Mouse (Mus musculus) heart, embryonic 14.5 days (tissue): ENCODE measurements at regions not wholly inside any gene's neighbourhood (a gene's known extent, or its start where the extent isn't known, plus 50 kb on each side); places are given as distances from the start of the nearest gene placed in this dataset.

Source experiments
- ATAC-seq: fragments of 200-750 bp; cut with Nextera tagmentation; 2 replicates; pipeline ENCODE4 v1.8.0; 2017; ENCODE audit warnings: low read depth, moderate TSS enrichment; ENCODE audit not compliant: insufficient number of reproducible peaks, insufficient read depth, low FRiP score
- H3K27ac ChIP-seq, 2 experiments: fragments of 200-500 bp in 1 of 2; fragments of 300-500 bp in 1 of 2; sonication (generic) in 1 of 2; replicated peaks in 1 of 2; 2 replicates each; pipeline ENCODE4 v1.5.1; 2012 to 2014; ENCODE audit warnings: low read depth in 2 of 2, low read length in 2 of 2, control low read depth in 1 of 2, mild to moderate bottlenecking in 1 of 2, mixed read lengths in 1 of 2; ENCODE audit not compliant: control insufficient read depth in 1 of 2, insufficient read depth in 1 of 2
- H3K27me3 ChIP-seq: fragments of 300-500 bp; sonication (generic); 2 replicates; pipeline ENCODE4 v1.6.1; 2014; ENCODE audit warnings: mild to moderate bottlenecking, low read length, control low read depth; ENCODE audit not compliant: control insufficient read depth, insufficient read depth
- H3K36me3 ChIP-seq: fragments of 300-500 bp; sonication (generic); 2 replicates; pipeline ENCODE4 v1.6.1; 2014; ENCODE audit warnings: mild to moderate bottlenecking, control low read depth, low read length, mixed read lengths; ENCODE audit not compliant: control insufficient read depth, insufficient read depth
- H3K4me1 ChIP-seq, 2 experiments: fragments of 200-500 bp in 1 of 2; fragments of 300-500 bp in 1 of 2; sonication (generic) in 1 of 2; 2 replicates each; pipeline ENCODE4 v1.6.1; 2012 to 2014; ENCODE audit warnings: low read length in 2 of 2, control low read depth in 1 of 2, mixed read lengths in 1 of 2; ENCODE audit not compliant: control insufficient read depth in 2 of 2, insufficient read depth in 2 of 2
- H3K4me2 ChIP-seq: fragments of 300-500 bp; sonication (generic); 2 replicates; pipeline ENCODE4 v1.6.1; 2014; ENCODE audit warnings: mild to moderate bottlenecking, low read length
- H3K4me3 ChIP-seq, 2 experiments: fragments of 200-500 bp in 1 of 2; fragments of 300-500 bp in 1 of 2; sonication (generic) in 1 of 2; 2 replicates each; pipeline ENCODE4 v1.5.1; 2012 to 2014; ENCODE audit warnings: low read length in 2 of 2, mild to moderate bottlenecking in 2 of 2, control low read depth in 1 of 2, low read depth in 1 of 2, moderate library complexity in 1 of 2; ENCODE audit not compliant: control insufficient read depth in 1 of 2, insufficient read depth in 1 of 2
- H3K9ac ChIP-seq: fragments of 300-500 bp; sonication (generic); 2 replicates; pipeline ENCODE4 v1.6.1; 2014; ENCODE audit warnings: mild to moderate bottlenecking, low read length
- H3K9me3 ChIP-seq: fragments of 300-500 bp; sonication (generic); 2 replicates; pipeline ENCODE4 v1.6.1; 2016; ENCODE audit warnings: low read length, control low read depth; ENCODE audit not compliant: control insufficient read depth
- WGBS: fragments of 180-500 bp; shearing (Covaris S2); extraction: QIAGEN DNeasy Blood & Tissue Kit; methylation state at CpG from one replicate; pipeline ENCODE4 v1.1.7; 2014; 5-methylcytosine and 5-hydroxymethylcytosine counted together

GRCm38 (mm10) chr4:72391887-72392435 lies 191.2 kb upstream of the Tle1 start:
- 77% methylated on average over 3 of the region's 3 CpGs for WGBS
- no peak for ATAC-seq

GRCm38 (mm10) chr4:72389811-72390625 lies 189.3 kb upstream of the Tle1 start:
- Histone ChIP-seq H3K4me2 (no peak overlapping the region), H3K4me1 (no peaks in the 10 kb centered on the region), H3K9me3 (no peaks in the 10 kb centered on the region), H3K4me3 (no peak overlapping the region), H3K27me3 (peaks cover 20% of the 10 kb centered on the region; the same call in 1 of the 2 replicates), H3K9ac (no peak overlapping the region), H3K27ac (no peak overlapping the region), H3K36me3 (no peaks in the 10 kb centered on the region)
- no peak for ATAC-seq
- WGBS, result 69% methylated on average over 5 of the region's 5 CpGs

More at GRCm38 (mm10) chr4:72391887-72392435, 191.2 kb upstream of the Tle1 start:
- no peak overlapping the region for H3K27ac ChIP-seq
- H3K4me2 ChIP-seq, result no peak overlapping the region
- H3K4me1 ChIP-seq, result no peaks in the 10 kb centered on the region
- no peak overlapping the region for H3K9ac ChIP-seq
- no peak overlapping the region for H3K4me3 ChIP-seq
- H3K9me3 ChIP-seq, result no peaks in the 10 kb centered on the region
- no peaks in the 10 kb centered on the region for H3K36me3 ChIP-seq
- peaks cover 15% of the 10 kb centered on the region; the same call in 1 of the 2 replicates for H3K27me3 ChIP-seq

DNA sequence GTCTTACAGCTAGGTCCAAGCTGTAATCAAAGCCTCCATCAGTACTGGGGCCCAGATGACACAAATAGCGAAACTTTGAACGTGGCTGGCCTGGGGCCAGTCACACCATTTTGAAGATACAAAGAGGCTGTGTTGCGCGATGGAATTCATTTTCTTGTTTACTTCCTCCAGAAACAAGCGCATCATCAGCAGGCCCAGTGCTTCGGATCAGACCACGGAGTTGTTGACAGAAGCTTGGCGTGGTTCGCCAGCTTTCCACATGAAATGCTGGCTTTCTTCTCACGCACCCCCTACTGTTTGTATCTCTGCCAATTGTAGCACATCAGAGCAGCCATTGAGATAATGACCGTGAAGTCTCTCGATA lies 184.2 kb upstream of the Tle1 start:
- Histone ChIP-seq H3K36me3 (no peaks in the 10 kb centered on the region), H3K9me3 (no peaks in the 10 kb centered on the region), H3K4me1 (peaks cover 0 to 3% of the 10 kb centered on the region in 2 experiments; a peak in 1 of 4 replicates), H3K27ac (no peak overlapping the region), H3K9ac (no peak overlapping the region), H3K4me3 (no peak overlapping the region), H3K27me3 (peaks cover 34% of the 10 kb centered on the region; the same call in 1 of the 2 replicates), H3K4me2 (no peak overlapping the region)
- ATAC-seq, result 0 out of 2 replicates have a peak, but pooled peaks have one; percentile 69
- WGBS, result 47% methylated on average over 12 of the region's 12 CpGs

DNA sequence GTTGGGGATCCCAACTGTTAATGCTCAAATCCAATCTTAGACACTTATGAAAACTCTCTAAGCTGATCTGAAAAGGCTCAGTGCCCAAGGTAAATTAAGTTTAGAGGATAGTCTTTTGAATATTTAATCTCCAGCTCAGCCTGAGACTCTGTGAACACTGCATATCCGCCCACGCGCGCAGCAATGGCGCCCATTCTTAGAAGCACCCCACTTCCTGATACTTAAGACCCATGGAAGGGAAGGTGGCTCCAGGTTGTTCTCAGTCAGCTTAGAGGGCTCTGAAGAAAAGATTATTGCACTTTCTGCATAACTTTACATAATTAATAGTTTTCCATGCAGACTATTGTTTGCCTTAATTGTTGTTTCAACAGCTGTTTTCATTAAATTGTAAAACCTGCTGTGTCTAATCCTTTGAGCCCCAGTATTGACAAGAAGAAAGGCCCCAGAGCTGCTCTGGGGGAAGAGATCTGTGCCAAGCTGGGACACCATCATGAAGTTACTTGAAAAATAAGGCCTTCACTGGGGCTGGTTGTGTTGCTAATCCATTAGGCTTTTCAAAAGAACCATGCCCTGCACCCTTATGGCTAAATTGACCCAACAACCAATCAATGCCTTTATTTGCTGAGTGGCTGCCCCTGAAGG lies 183.7 kb upstream of the Tle1 start:
- no peak overlapping the region for H3K27ac ChIP-seq
- H3K9me3 ChIP-seq, result no peaks in the 10 kb centered on the region
- H3K27me3 ChIP-seq, result peaks cover 34% of the 10 kb centered on the region; the same call in 1 of the 2 replicates
- ATAC-seq, result no peak
- H3K9ac ChIP-seq, result no peak overlapping the region
- H3K4me1 ChIP-seq, result peaks cover 0 to 3% of the 10 kb centered on the region in 2 experiments; a peak in 1 of 4 replicates
- no peak overlapping the region for H3K4me2 ChIP-seq
- 95% methylated on average over 5 of the region's 5 CpGs for WGBS
- no peak overlapping the region for H3K4me3 ChIP-seq
- no peaks in the 10 kb centered on the region for H3K36me3 ChIP-seq

DNA sequence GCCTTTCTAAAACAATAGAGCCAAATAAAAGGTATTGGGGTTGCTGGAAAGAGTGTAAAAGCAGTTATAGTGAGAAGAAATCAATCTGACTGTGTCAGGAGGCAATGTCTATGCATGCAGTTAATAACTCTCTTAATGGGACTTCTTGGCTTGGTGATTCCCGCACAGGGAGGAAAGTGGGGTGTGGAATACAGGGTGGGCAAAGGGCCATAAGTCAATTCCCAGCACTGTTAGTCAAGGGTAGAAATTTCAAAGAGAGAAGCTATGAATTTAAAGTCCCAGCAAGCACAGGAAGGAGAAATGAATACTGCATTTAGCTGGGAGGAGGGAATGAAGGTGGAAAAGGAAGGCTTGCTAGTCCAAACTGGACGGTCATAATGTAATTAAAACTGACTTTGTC lies 183.0 kb upstream of the Tle1 start:
- Histone ChIP-seq H3K27ac (no peak overlapping the region), H3K27me3 (peaks cover 34% of the 10 kb centered on the region; the same call in 1 of the 2 replicates), H3K4me3 (no peak overlapping the region), H3K36me3 (no peaks in the 10 kb centered on the region), H3K9me3 (no peaks in the 10 kb centered on the region), H3K4me2 (no peak overlapping the region), H3K9ac (no peak overlapping the region), H3K4me1 (peaks cover 0 to 5% of the 10 kb centered on the region in 2 experiments; a peak in 2 of 4 replicates)
- WGBS, result 86% methylated on average over 2 of the region's 2 CpGs
- no peak for ATAC-seq

DNA sequence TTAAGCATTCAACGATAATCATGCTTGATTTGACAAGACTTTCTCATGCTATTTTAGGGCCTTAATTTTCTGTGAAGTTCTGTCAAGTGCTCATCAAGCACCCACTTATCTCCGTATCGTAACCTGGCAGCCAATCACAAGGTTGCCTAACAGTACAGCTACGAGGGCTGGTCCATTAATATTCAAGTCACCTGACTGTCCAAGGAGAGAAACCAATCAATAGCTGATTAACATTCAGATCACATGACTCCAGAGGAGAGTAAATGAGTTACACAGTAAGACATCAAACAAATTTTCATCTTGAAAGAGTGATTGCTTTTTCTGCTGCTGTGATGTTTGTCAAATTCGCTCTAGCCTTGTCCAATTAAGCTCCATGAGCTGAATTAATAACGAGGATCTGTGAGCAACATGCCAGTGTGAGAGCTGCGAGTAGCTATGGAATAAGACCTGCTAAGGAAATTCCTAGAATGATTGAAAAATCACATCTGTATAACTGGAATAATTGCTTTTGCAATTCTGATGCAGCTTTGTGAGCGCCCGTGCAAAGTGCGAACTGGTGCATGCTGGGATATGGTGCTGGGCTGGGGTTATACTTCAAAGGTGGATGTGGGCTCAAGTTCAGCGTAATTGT lies 181.9 kb upstream of the Tle1 start:
- Histone ChIP-seq H3K4me3 (no peak overlapping the region), H3K36me3 (no peaks in the 10 kb centered on the region), H3K27ac (no peak overlapping the region), H3K27me3 (peaks cover 26% of the 10 kb centered on the region; the same call in 1 of the 2 replicates), H3K9ac (no peak overlapping the region), H3K4me2 (no peak overlapping the region), H3K9me3 (no peaks in the 10 kb centered on the region), H3K4me1 (peaks cover 0 to 5% of the 10 kb centered on the region in 2 experiments; a peak in 2 of 4 replicates)
- 81% methylated on average over 11 of the region's 11 CpGs for WGBS
- ATAC-seq, result no peak

GRCm38 (mm10) chr4:72381742-72382141 lies 181.0 kb upstream of the Tle1 start:
- no peaks in the 10 kb centered on the region for H3K9me3 ChIP-seq
- no peak overlapping the region for H3K9ac ChIP-seq
- ATAC-seq, result no peak
- H3K36me3 ChIP-seq, result no peaks in the 10 kb centered on the region
- no peak overlapping the region for H3K4me2 ChIP-seq
- 85% methylated on average over 6 of the region's 6 CpGs for WGBS
- H3K27me3 ChIP-seq, result peaks cover 18% of the 10 kb centered on the region; the same call in 1 of the 2 replicates
- peaks cover 0 to 5% of the 10 kb centered on the region in 2 experiments; a peak in 2 of 4 replicates for H3K4me1 ChIP-seq
- H3K4me3 ChIP-seq, result no peak overlapping the region
- no peak overlapping the region for H3K27ac ChIP-seq
